Mouse (Mus musculus) stomach, embryonic 14.5 days (tissue): Measurements from ENCODE around the gene Asphd1. TPM values are rescaled to one million over a fixed set of nuclear protein-coding genes. Genes with fewer than 3 reads are reported as not detected.
"Not testable (repeated sequence)": the region's sequence is repeated elsewhere in the genome, so short reads cannot be mapped to it uniquely, and the experiment has no call there.

ENCODE experiments used
- ATAC-seq: fragments of 200-750 bp; cut with Nextera tagmentation; 2 replicates; pipeline ENCODE4 v1.8.0; 2017; ENCODE audit warnings: low read depth, moderate TSS enrichment; ENCODE audit not compliant: insufficient number of reproducible peaks, insufficient read depth, low FRiP score
- H3K27ac ChIP-seq: fragments of 300-500 bp; sonication (generic); 2 replicates; pipeline ENCODE4 v1.5.1; 2014; ENCODE audit warnings: mild to moderate bottlenecking, low read length, moderate library complexity, mixed read lengths
- H3K27me3 ChIP-seq: fragments of 300-500 bp; sonication (generic); 2 replicates; pipeline ENCODE4 v1.6.1; 2014; ENCODE audit warnings: low read length, control low read depth, mixed read lengths; ENCODE audit not compliant: control insufficient read depth, insufficient read depth
- H3K36me3 ChIP-seq: fragments of 300-500 bp; sonication (generic); 2 replicates; pipeline ENCODE4 v1.6.1; 2014; ENCODE audit warnings: mild to moderate bottlenecking, control low read depth, low read length, moderate library complexity, mixed read lengths; ENCODE audit not compliant: control insufficient read depth, insufficient read depth
- H3K4me1 ChIP-seq: fragments of 300-500 bp; sonication (generic); 2 replicates; pipeline ENCODE4 v1.6.1; 2014; ENCODE audit warnings: low read length, control low read depth, mixed read lengths; ENCODE audit not compliant: control insufficient read depth, insufficient read depth
- H3K4me2 ChIP-seq: fragments of 300-500 bp; sonication (generic); replicated peaks from 2 replicates; pipeline ENCODE4 v1.6.1; 2014; ENCODE audit warnings: low read depth, low read length, control low read depth
- H3K4me3 ChIP-seq: fragments of 300-500 bp; sonication (generic); 2 replicates; pipeline ENCODE4 v1.5.1; 2014; ENCODE audit warnings: low read depth, low read length, control low read depth
- H3K9ac ChIP-seq: fragments of 300-500 bp; sonication (generic); replicated peaks from 2 replicates; pipeline ENCODE4 v1.6.1; 2014; ENCODE audit warnings: low read depth, mild to moderate bottlenecking, control low read depth, low read length, moderate library complexity, mixed read lengths
- H3K9me3 ChIP-seq: fragments of 300-500 bp; sonication (generic); 2 replicates; pipeline ENCODE4 v1.6.1; 2016; ENCODE audit warnings: low read depth, low read length, control low read depth; ENCODE audit not compliant: control insufficient read depth
- WGBS: fragments of 180-500 bp; shearing (Covaris S2); extraction: QIAGEN DNeasy Blood & Tissue Kit; methylation state at CpG from one replicate; pipeline ENCODE4 v1.1.7; 2014; 5-methylcytosine and 5-hydroxymethylcytosine counted together
- polyA plus RNA-seq: library from polyadenylated mRNA; unstranded; fragments of >200 nt; fragmentation: Nextera tagmentation; extraction: Ambion mirVana; gene quantifications from 2 replicates; pipeline ENCODE4 v1.2.1, GENCODE M21; 2014

The Asphd1 gene
- polyA plus RNA-seq, 1 experiment from 2014 or later = 0.35 TPM

GRCm38 (mm10) chr7:126923999-126924398, 25.4 kb downstream of the Asphd1 start:
- H3K4me1 ChIP-seq = no peaks in the 10 kb centered on the region
- 72% methylated on average over 5 of the region's 5 CpGs for WGBS
- ATAC-seq = no peak
- H3K4me2 ChIP-seq = no peak overlapping the region
- no peaks in the 10 kb centered on the region for H3K27me3 ChIP-seq
- no peak overlapping the region for H3K4me3 ChIP-seq
- H3K36me3 ChIP-seq = no peaks in the 10 kb centered on the region
- no peaks in the 10 kb centered on the region for H3K9me3 ChIP-seq
- H3K27ac ChIP-seq = no peak overlapping the region; the same call in 1 of the 2 replicates
- no peak overlapping the region for H3K9ac ChIP-seq

- Histone ChIP-seq H3K9me3 (no peaks in the 10 kb centered on the region), H3K36me3 (no peaks in the 10 kb centered on the region), H3K4me2 (no peak within 1 kb of the TSS), H3K4me3 (no peak within 1 kb of the TSS), H3K4me1 (no peaks in the 10 kb centered on the region), H3K27me3 (no peaks in the 10 kb centered on the region), H3K9ac (no peak within 1 kb of the TSS), H3K27ac (peak within 1 kb of the TSS; percentile 46)
- 26% methylated on average over 5 of the region's 5 CpGs for WGBS
- ATAC-seq = peak; percentile 75
Observed at GRCm38 (mm10) chr7:126922624-126923060, 26.7 kb downstream of the Asphd1 start, which contains the start of gene Tmem219. Gene Tmem219, minus strand, starts transcription at chr7:126922917.

DNA sequence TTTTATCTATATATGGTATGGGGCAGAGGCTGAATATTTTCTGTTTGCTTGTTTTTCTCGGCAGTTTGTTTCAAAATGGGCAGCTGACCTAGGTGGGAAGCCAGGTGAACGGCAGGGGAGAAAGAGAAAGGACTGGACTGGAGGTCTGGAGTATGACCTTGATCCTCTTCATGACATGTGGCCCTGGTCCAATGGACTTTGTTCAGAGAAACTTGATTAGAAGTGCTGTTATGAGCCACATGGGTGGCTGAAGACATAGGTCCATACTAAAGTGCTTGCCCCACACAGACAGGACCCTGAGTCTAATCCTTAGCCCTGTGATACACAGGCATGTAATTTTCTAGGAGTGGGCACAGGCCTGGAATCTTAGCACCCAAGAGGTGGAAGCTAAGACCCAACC, 27.8 kb downstream of the Asphd1 start:
- Histone ChIP-seq H3K27me3 (no peaks in the 10 kb centered on the region), H3K4me3 (no peak overlapping the region), H3K9me3 (no peaks in the 10 kb centered on the region), H3K4me1 (no peaks in the 10 kb centered on the region), H3K36me3 (no peaks in the 10 kb centered on the region), H3K27ac (no peak overlapping the region), H3K9ac (no peak overlapping the region), H3K4me2 (no peak overlapping the region)
- no peak for ATAC-seq
- 75% methylated on average over 2 of the region's 2 CpGs for WGBS

GRCm38 (mm10) chr7:126919973-126920372, 29.4 kb downstream of the Asphd1 start:
- H3K27ac ChIP-seq = no peak overlapping the region
- H3K27me3 ChIP-seq = no peaks in the 10 kb centered on the region
- WGBS = 75% methylated on average over 4 of the region's 4 CpGs
- no peak overlapping the region for H3K9ac ChIP-seq
- no peak for ATAC-seq
- no peaks in the 10 kb centered on the region for H3K9me3 ChIP-seq
- H3K4me2 ChIP-seq = no peak overlapping the region
- H3K4me3 ChIP-seq = no peak overlapping the region
- no peaks in the 10 kb centered on the region for H3K4me1 ChIP-seq
- H3K36me3 ChIP-seq = no peaks in the 10 kb centered on the region

GRCm38 (mm10) chr7:126918356-126918755, 31.0 kb downstream of the Asphd1 start:
- not testable (repeated sequence) for ATAC-seq, H3K4me1 ChIP-seq, H3K4me3 ChIP-seq, H3K27ac ChIP-seq, H3K27me3 ChIP-seq, H3K36me3 ChIP-seq, H3K9ac ChIP-seq, H3K4me2 ChIP-seq, H3K9me3 ChIP-seq
- WGBS = 11% methylated on average over 4 of the region's 4 CpGs

- H3K27ac ChIP-seq = no peak overlapping the region
- H3K4me1 ChIP-seq = no peaks in the 10 kb centered on the region
- no peak overlapping the region for H3K9ac ChIP-seq
- 76% methylated on average over 3 of the region's 3 CpGs for WGBS
- H3K4me3 ChIP-seq = no peak overlapping the region
- H3K4me2 ChIP-seq = no peak overlapping the region
- ATAC-seq = no peak
- no peaks in the 10 kb centered on the region for H3K9me3 ChIP-seq
- no peaks in the 10 kb centered on the region for H3K36me3 ChIP-seq
- H3K27me3 ChIP-seq = no peaks in the 10 kb centered on the region
Observed at GRCm38 (mm10) chr7:126914844-126915243, 34.5 kb downstream of the Asphd1 start.

DNA sequence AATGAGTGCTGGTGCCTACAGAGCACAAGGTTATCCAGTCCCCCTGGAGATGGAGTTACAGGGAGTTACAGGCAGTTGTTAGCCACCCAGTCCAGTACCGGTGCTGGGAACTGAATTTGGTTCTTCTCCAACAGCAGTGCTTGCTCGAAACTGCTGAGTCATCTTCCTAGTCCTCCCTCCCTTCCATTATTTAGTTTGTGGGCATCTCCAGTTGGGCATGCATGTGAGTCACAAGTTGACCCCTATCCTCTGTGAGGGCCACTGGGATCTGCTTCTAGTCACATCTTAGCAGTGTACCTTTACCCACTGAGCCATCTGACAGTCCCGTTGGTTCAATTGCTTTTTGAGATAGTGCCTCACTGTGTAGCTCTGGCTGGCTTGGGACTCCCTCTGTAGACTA, 43.8 kb downstream of the Asphd1 start:
- H3K27ac ChIP-seq = no peak overlapping the region
- no peak overlapping the region for H3K9ac ChIP-seq
- H3K27me3 ChIP-seq = no peaks in the 10 kb centered on the region
- no peak overlapping the region for H3K4me2 ChIP-seq
- no peak for ATAC-seq
- WGBS = 75% methylated on average over 3 of the region's 3 CpGs
- H3K9me3 ChIP-seq = no peaks in the 10 kb centered on the region
- no peaks in the 10 kb centered on the region for H3K4me1 ChIP-seq
- H3K4me3 ChIP-seq = no peak overlapping the region
- H3K36me3 ChIP-seq = no peaks in the 10 kb centered on the region

GRCm38 (mm10) chr7:126899781-126900180, 49.6 kb downstream of the Asphd1 start:
- not testable (repeated sequence) for ATAC-seq, H3K9me3 ChIP-seq, H3K9ac ChIP-seq, H3K4me3 ChIP-seq, H3K4me2 ChIP-seq, H3K36me3 ChIP-seq, H3K4me1 ChIP-seq, H3K27ac ChIP-seq, H3K27me3 ChIP-seq
- 91% methylated on average over 7 of the region's 9 CpGs for WGBS
